Mouse (Mus musculus): ENCODE measurements around the gene Col4a6.

DNA sequence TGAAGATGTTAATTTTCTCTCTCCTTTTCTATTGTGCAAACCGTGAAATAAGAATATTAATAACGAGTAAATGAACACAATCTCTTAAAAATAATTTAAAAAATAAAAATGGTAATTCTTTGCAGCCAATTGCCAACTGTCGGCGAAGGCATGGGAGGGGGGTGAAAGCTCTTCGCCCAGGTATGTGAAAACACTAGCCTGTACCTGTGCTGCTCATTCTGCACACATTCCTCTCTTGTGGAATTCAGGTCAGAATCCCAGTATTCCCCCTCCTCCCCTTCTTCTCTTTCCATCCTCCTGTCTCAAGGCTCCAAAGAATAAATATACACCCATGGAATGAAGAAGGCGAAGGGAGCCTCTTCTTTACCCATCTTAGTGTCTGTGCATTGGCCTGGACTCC lies 37.1 kb downstream of the Col4a6 start:
- no peak for TF ChIP-seq CTCF (IDR thresholded peaks at IDR 0.05; ENCODE audit: borderline replicate concordance, control insufficient read depth, extremely low read depth, insufficient read depth, low read length, poor library complexity)
- TF ChIP-seq POLR2A (IDR thresholded peaks at IDR 0.05; ENCODE audit: control insufficient read depth, extremely low read depth, insufficient read depth, low read length, poor library complexity), result no peak
